Mouse (Mus musculus) CH12.LX (cell line): ENCODE measurements around the gene Lhx2. TPM values are rescaled to one million over a fixed set of nuclear protein-coding genes. Genes with fewer than 3 reads are reported as not detected.

ENCODE experiments used
- DNase-seq: peaks from one replicate; pipeline ENCODE4 v3.0.0-alpha.2; 2013; ENCODE audit errors: extremely low read depth
- H3K27ac ChIP-seq: 2 replicates; pipeline ENCODE4 v1.5.1; 2012; ENCODE audit warnings: low read depth, mild to moderate bottlenecking, control low read depth, moderate library complexity; ENCODE audit not compliant: insufficient read depth
- H3K27me3 ChIP-seq: replicated peaks from 2 replicates; pipeline ENCODE3; 2012; ENCODE audit warnings: inconsistent platforms
- H3K36me3 ChIP-seq, 2 experiments: replicated peaks in 1 of 2; 2 replicates each; pipeline versions ENCODE3 to v1.6.1; 2012; ENCODE audit warnings: inconsistent platforms in 1 of 2, low read length in 1 of 2, mild to moderate bottlenecking in 1 of 2, mixed read lengths in 1 of 2, moderate library complexity in 1 of 2; ENCODE audit not compliant: control insufficient read depth in 1 of 2, insufficient read depth in 1 of 2
- H3K4me1 ChIP-seq, 2 experiments: 2 replicates each; pipeline ENCODE4 v1.6.1; 2012; ENCODE audit warnings: inconsistent platforms in 1 of 2, moderate library complexity in 1 of 2; ENCODE audit not compliant: insufficient read depth in 2 of 2, control insufficient read depth in 1 of 2
- H3K4me2 ChIP-seq: 2 replicates; pipeline ENCODE4 v1.6.1; 2012; ENCODE audit warnings: low read depth, mild to moderate bottlenecking, control low read depth; ENCODE audit not compliant: poor library complexity, insufficient read depth, severe bottlenecking
- H3K4me3 ChIP-seq, 3 experiments: fragments of 150-350 bp in 1 of 3; sonication (generic) in 1 of 3; replicated peaks in 1 of 3; 2 replicates each; pipeline versions ENCODE3 to v1.5.1; 2011 to 2012; ENCODE audit warnings: low read depth in 2 of 3, low read length in 2 of 3, mild to moderate bottlenecking in 2 of 3, moderate library complexity in 2 of 3, control low read depth in 1 of 3, improper control_type of control experiment in 1 of 3, inconsistent platforms in 1 of 3, mixed read lengths in 1 of 3; ENCODE audit not compliant: poor library complexity in 1 of 3
- H3K79me2 ChIP-seq: replicated peaks from 2 replicates; pipeline ENCODE4 v1.6.1; 2012; ENCODE audit warnings: mild to moderate bottlenecking, moderate library complexity; ENCODE audit not compliant: control insufficient read depth, poor library complexity, insufficient read depth, severe bottlenecking; ENCODE audit errors: extremely low read depth
- H3K9ac ChIP-seq: 2 replicates; pipeline ENCODE4 v1.6.1; 2012; ENCODE audit warnings: low read depth, mild to moderate bottlenecking, control low read depth, moderate library complexity; ENCODE audit not compliant: insufficient read depth
- H3K9me3 ChIP-seq: replicated peaks from 2 replicates; pipeline ENCODE3; 2012; ENCODE audit warnings: low read length, inconsistent platforms, mixed read lengths
- BHLHE40 ChIP-seq: IDR thresholded peaks from 2 replicates; pipeline ENCODE4 v1.6.1; 2011; ENCODE audit warnings: mild to moderate bottlenecking, low read depth, low read length, improper control_type of control experiment
- CHD2 ChIP-seq: IDR thresholded peaks from 2 replicates; pipeline ENCODE4 v1.6.1; 2011; ENCODE audit warnings: low read length, improper control_type of control experiment
- E2F4 ChIP-seq: IDR thresholded peaks from 2 replicates; pipeline ENCODE4 v1.6.1; 2011; ENCODE audit warnings: low read depth, low read length, improper control_type of control experiment; ENCODE audit not compliant: insufficient replicate concordance
- EP300 ChIP-seq: IDR thresholded peaks from 2 replicates; pipeline ENCODE4 v1.6.1; 2011; ENCODE audit warnings: low read length, improper control_type of control experiment
- ETS1 ChIP-seq: conservative IDR thresholded peaks from 2 replicates; pipeline ENCODE4 v1.6.1; 2012; ENCODE audit warnings: low read depth, mild to moderate bottlenecking, inconsistent platforms, low read length, improper control_type of control experiment, moderate library complexity
- GABPA ChIP-seq: IDR thresholded peaks from 2 replicates; pipeline ENCODE4 v1.6.1; 2012; ENCODE audit warnings: low read depth, low read length, improper control_type of control experiment, inconsistent platforms; ENCODE audit not compliant: insufficient replicate concordance
- HCFC1 ChIP-seq: IDR thresholded peaks from 2 replicates; pipeline ENCODE4 v1.6.1; 2012; ENCODE audit warnings: low read depth, mild to moderate bottlenecking, inconsistent platforms, low read length, improper control_type of control experiment
- IRF4 ChIP-seq: IDR thresholded peaks from 2 replicates; pipeline ENCODE4 v1.6.1; 2014; ENCODE audit warnings: low read depth, mild to moderate bottlenecking, inconsistent platforms, low read length, improper control_type of control experiment
- JUN ChIP-seq: IDR thresholded peaks from 2 replicates; pipeline ENCODE4 v1.6.1; 2011; ENCODE audit warnings: low read depth, mild to moderate bottlenecking, low read length, improper control_type of control experiment, moderate library complexity; ENCODE audit not compliant: insufficient read depth
- JUND ChIP-seq: conservative IDR thresholded peaks from 2 replicates; pipeline ENCODE4 v1.6.1; 2011; ENCODE audit warnings: low read depth, low read length, improper control_type of control experiment
- KAT2A ChIP-seq: IDR thresholded peaks from 2 replicates; pipeline ENCODE4 v1.6.1; 2012; ENCODE audit warnings: low read length, improper control_type of control experiment, inconsistent platforms; ENCODE audit not compliant: insufficient replicate concordance
- MAFK ChIP-seq: IDR thresholded peaks from 2 replicates; pipeline ENCODE4 v1.6.1; 2011; ENCODE audit warnings: low read length, improper control_type of control experiment; ENCODE audit not compliant: insufficient replicate concordance
- MAX ChIP-seq: IDR thresholded peaks from 2 replicates; pipeline ENCODE4 v1.6.1; 2011; ENCODE audit warnings: low read length, improper control_type of control experiment
- MAZ ChIP-seq: IDR thresholded peaks from 2 replicates; pipeline ENCODE4 v1.6.1; 2012; ENCODE audit warnings: low read depth, mild to moderate bottlenecking, inconsistent platforms, low read length, improper control_type of control experiment, moderate library complexity
- MXI1 ChIP-seq: IDR thresholded peaks from 2 replicates; pipeline ENCODE4 v1.6.1; 2011; ENCODE audit warnings: mild to moderate bottlenecking, low read depth, low read length, improper control_type of control experiment
- MYC ChIP-seq: IDR thresholded peaks from 2 replicates; pipeline ENCODE4 v1.6.1; 2011; ENCODE audit warnings: low read depth, mild to moderate bottlenecking, improper control_type of control experiment, low read length
- NELFE ChIP-seq: IDR thresholded peaks from 2 replicates; pipeline ENCODE4 v1.6.1; 2011; ENCODE audit warnings: low read depth, low read length, improper control_type of control experiment
- NRF1 ChIP-seq: IDR thresholded peaks from 2 replicates; pipeline ENCODE4 v1.6.1; 2014; ENCODE audit warnings: low read depth, mild to moderate bottlenecking, inconsistent platforms, low read length, improper control_type of control experiment, moderate library complexity
- PAX5 ChIP-seq: IDR thresholded peaks from 2 replicates; pipeline ENCODE4 v1.6.1; 2012; ENCODE audit warnings: low read length, inconsistent platforms, mixed read lengths
- POLR2A ChIP-seq: IDR thresholded peaks from 2 replicates; pipeline ENCODE4 v1.6.1; 2011; ENCODE audit warnings: low read depth, mild to moderate bottlenecking, improper control_type of control experiment, low read length
- POLR2AphosphoS2 ChIP-seq: IDR thresholded peaks from 2 replicates; pipeline ENCODE4 v1.6.1; 2011; ENCODE audit warnings: low read depth, low read length, improper control_type of control experiment
- RAD21 ChIP-seq: IDR thresholded peaks from 2 replicates; pipeline ENCODE4 v1.6.1; 2011; ENCODE audit warnings: low read depth, mild to moderate bottlenecking, low read length, improper control_type of control experiment, moderate library complexity
- RCOR1 ChIP-seq: conservative IDR thresholded peaks from 2 replicates; pipeline ENCODE4 v1.6.1; 2012; ENCODE audit warnings: low read depth, mild to moderate bottlenecking, inconsistent platforms, low read length, improper control_type of control experiment
- SIN3A ChIP-seq: IDR thresholded peaks from 2 replicates; pipeline ENCODE4 v1.6.1; 2012; ENCODE audit warnings: low read length, improper control_type of control experiment, inconsistent platforms
- SMC3 ChIP-seq: IDR thresholded peaks from 2 replicates; pipeline ENCODE4 v1.6.1; 2011; ENCODE audit warnings: low read depth, low read length, improper control_type of control experiment
- TBP ChIP-seq: conservative IDR thresholded peaks from 2 replicates; pipeline ENCODE4 v1.6.1; 2011; ENCODE audit warnings: low read depth, low read length, improper control_type of control experiment
- TCF12 ChIP-seq: IDR thresholded peaks from 2 replicates; pipeline ENCODE4 v1.6.1; 2014; ENCODE audit warnings: low read depth, mild to moderate bottlenecking, inconsistent platforms, low read length, improper control_type of control experiment
- UBTF ChIP-seq: IDR thresholded peaks from 2 replicates; pipeline ENCODE4 v1.6.1; 2012; ENCODE audit warnings: low read depth, mild to moderate bottlenecking, inconsistent platforms, low read length, improper control_type of control experiment, moderate library complexity
- USF1 ChIP-seq: IDR thresholded peaks from 2 replicates; pipeline ENCODE4 v1.6.1; 2014; ENCODE audit warnings: low read depth, mild to moderate bottlenecking, inconsistent platforms, low read length, improper control_type of control experiment
- USF2 ChIP-seq: conservative IDR thresholded peaks from 2 replicates; pipeline ENCODE4 v1.6.1; 2011; ENCODE audit warnings: low read depth, low read length, improper control_type of control experiment
- ZKSCAN1 ChIP-seq: IDR thresholded peaks from 2 replicates; pipeline ENCODE4 v1.6.1; 2012; ENCODE audit warnings: low read depth, inconsistent platforms, low read length, improper control_type of control experiment, borderline replicate concordance
- ZNF384 ChIP-seq: IDR thresholded peaks from 2 replicates; pipeline ENCODE4 v1.6.1; 2012; ENCODE audit warnings: low read depth, low read length, improper control_type of control experiment, inconsistent platforms
- dilution Hi-C: fragments of 300-500 bp; cut with MboI; formaldehyde crosslinking; loops from 2 replicates; pipeline ENCODE4 v1.14.3; 2020; ENCODE audit warnings: low sequenced_read_pairs; ENCODE audit not compliant: extremely low pct_unique_long_range_greater_than_20kb, extremely low pct_ligation_motif_present
- in situ Hi-C: fragments of 300-500 bp; cut with MboI; formaldehyde crosslinking; loops from 3 replicates; pipeline ENCODE4 v1.14.3; 2019; ENCODE audit warnings: low sequenced_read_pairs, low pct_ligation_motif_present, low pct_unique_long_range_greater_than_20kb, mixed read lengths
- polyA plus RNA-seq: library from polyadenylated mRNA; unstranded; fragments of >175 nt; gene quantifications from 2 replicates; pipeline ENCODE4 v1.2.1, GENCODE M21; 2012; ENCODE audit warnings: low read depth; ENCODE audit not compliant: insufficient read length
- total RNA-seq, 2 experiments: library from RNA; depleted of rRNA; stranded (reverse); fragments of 300-350 nt in 1 of 2; fragments of >200 nt in 1 of 2; gene quantifications; 2 replicates each; pipeline ENCODE4 v1.2.3; 2012 to 2014

The Lhx2 gene
- total and polyA plus RNA-seq, 3 experiments = 0.24 to 0.47 (median 0.34) TPM

DNA sequence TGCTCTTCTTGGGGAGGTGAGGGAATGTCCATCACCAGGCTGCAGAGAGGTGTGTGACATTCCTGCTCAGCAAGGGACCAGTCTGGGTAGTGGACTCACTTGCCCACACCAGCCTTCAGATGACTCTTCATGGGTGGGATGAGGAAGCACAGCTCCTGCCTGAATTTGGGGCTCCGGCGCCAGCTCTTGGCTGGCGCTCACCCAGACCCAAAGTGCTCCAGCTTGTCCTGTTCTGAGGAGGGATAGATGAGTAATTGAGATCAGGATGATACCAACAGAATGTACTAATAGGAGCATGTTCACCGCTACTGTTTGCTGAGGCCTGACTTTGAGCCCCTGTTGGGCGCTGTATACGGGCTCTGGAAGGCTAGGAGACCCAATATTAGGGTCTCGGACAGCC, 38.2 kb downstream of the Lhx2 start:
- peaks cover 0 to 26% of the 10 kb centered on the region in 2 experiments; a peak in 2 of 4 replicates for H3K4me1 ChIP-seq
- no peak overlapping the region for H3K9ac ChIP-seq
- no peaks in the 10 kb centered on the region for H3K27me3 ChIP-seq
- no peak overlapping the region for H3K4me2 ChIP-seq
- no peak overlapping the region for H3K4me3 ChIP-seq
- in situ Hi-C loops = loop anchor here (10.0 kb wide), 2 partner anchors 452 to 562 kb away; no protein-coding TSS in a partner anchor
- no peaks in the 10 kb centered on the region for H3K9me3 ChIP-seq
- H3K79me2 ChIP-seq = no peaks in the 10 kb centered on the region
- no peak for DNase-seq
- no peaks in the 10 kb centered on the region for H3K36me3 ChIP-seq
- no peak for TF ChIP-seq EP300
- TF ChIP-seq MXI1 = no peak
- TF ChIP-seq NRF1 = no peak
- no peak for TF ChIP-seq IRF4
- no peak for TF ChIP-seq MYC
- no peak for TF ChIP-seq POLR2A
- TF ChIP-seq E2F4 = no peak
- TF ChIP-seq PAX5 = no peak
- TF ChIP-seq USF1 = no peak
- TF ChIP-seq RAD21 = no peak
- no peak for TF ChIP-seq MAZ
- no peak for TF ChIP-seq GABPA
- no peak for TF ChIP-seq KAT2A
- TF ChIP-seq RCOR1 = no peak
- TF ChIP-seq ZKSCAN1 = no peak
- dilution Hi-C loops = no loop called here
- no peak overlapping the region for H3K27ac ChIP-seq

DNA sequence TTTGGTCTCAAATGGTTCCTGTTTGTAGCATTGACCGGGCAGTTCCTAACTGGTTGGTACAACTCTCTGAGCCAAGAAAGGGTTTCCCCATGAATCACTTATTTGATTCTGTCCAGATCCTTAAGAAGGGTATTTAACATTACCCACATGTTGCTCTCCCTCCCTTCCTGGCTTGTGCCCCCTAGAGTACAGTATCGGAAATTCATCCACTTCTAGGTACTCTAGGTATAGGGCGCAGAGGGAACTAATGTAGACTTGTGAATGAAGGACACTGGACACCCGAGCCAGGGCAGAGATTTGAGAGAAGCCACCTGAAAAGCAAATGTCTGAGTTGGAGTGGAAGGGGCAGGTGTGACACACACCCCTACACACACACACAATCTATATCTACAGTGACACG, 39.3 kb downstream of the Lhx2 start:
- H3K4me2 ChIP-seq = no peak overlapping the region
- in situ Hi-C loops (loop anchor here (10.0 kb wide), 2 partner anchors 454 to 564 kb away; no protein-coding TSS in a partner anchor), dilution Hi-C loops (no loop called here)
- H3K9ac ChIP-seq = no peak overlapping the region
- H3K79me2 ChIP-seq = no peaks in the 10 kb centered on the region
- H3K27ac ChIP-seq = no peak overlapping the region
- H3K4me3 ChIP-seq = no peak overlapping the region
- peaks cover 0 to 15% of the 10 kb centered on the region in 2 experiments; a peak in 2 of 4 replicates for H3K4me1 ChIP-seq
- no peaks in the 10 kb centered on the region for H3K9me3 ChIP-seq
- no peaks in the 10 kb centered on the region for H3K27me3 ChIP-seq
- no peaks in the 10 kb centered on the region for H3K36me3 ChIP-seq
- peak; percentile 47 for DNase-seq
- TF ChIP-seq HCFC1 (no peak), ZKSCAN1 (no peak), JUN (no peak), ETS1 (no peak), RCOR1 (no peak), SMC3 (peak; percentile 57), CHD2 (no peak), TCF12 (0 out of 2 replicates have a peak, but pooled peaks have one; percentile 9), NELFE (no peak; the same call in 1 of the 2 replicates), TBP (no peak), UBTF (no peak), ZNF384 (no peak), IRF4 (no peak; the same call in 1 of the 2 replicates), MXI1 (no peak), MAX (no peak), BHLHE40 (no peak), EP300 (no peak), NRF1 (no peak), USF2 (no peak), JUND (no peak), PAX5 (no peak), GABPA (no peak), KAT2A (no peak), MAZ (0 out of 2 replicates have a peak, but pooled peaks have one; percentile 49), POLR2AphosphoS2 (no peak), SIN3A (no peak), MAFK (no peak)
